8 mouse cellular contexts compared by ENCODE assay signal in genomic region chr17:5057286-5057685, GRCm38 (mm10).
DNase-seq lines count a peak whose midpoint lies in the region; ATAC-seq lines count a peak whose summit lies in the region.
"Had no signal": no experiment of that assay in that cellular context is flagged by ENCODE, and none has a peak within 500 bp of the region (broad histone marks: within the 10 kb centered on the region; RNA-seq: fewer than 3 reads in every experiment).

No protein-coding gene starts in this region.

- 0 out of 2 replicates have a peak, but pooled peaks have one; percentile 16 for ATAC-seq in kidney, embryonic 15.5 days (replicated peaks; ENCODE audit: low FRiP score)
- no peak; the same call in 1 of the 2 replicates for ATAC-seq in embryonic facial prominence, embryonic 11.5 days (replicated peaks; ENCODE audit: insufficient number of reproducible peaks, low FRiP score, low TSS enrichment, low read depth)
- no peak; the same call in 1 of the 2 replicates for ATAC-seq in embryonic facial prominence, embryonic 14.5 days (ENCODE audit: low read depth)
- ATAC-seq in limb, embryonic 15.5 days (ENCODE audit: insufficient number of reproducible peaks, low FRiP score, low TSS enrichment, low read depth), result no peak
- no peak for ATAC-seq in cerebellum, adult (ENCODE audit: insufficient number of reproducible peaks, low FRiP score, low TSS enrichment)

- H3K9me3 ChIP-seq in kidney, embryonic 15.5 days (replicated peaks), result no peaks in the 10 kb centered on the region
- H3K9me3 ChIP-seq in embryonic facial prominence, embryonic 11.5 days (replicated peaks; ENCODE audit: control insufficient read depth, low read length), result no peaks in the 10 kb centered on the region
- no peaks in the 10 kb centered on the region for H3K9me3 ChIP-seq in embryonic facial prominence, embryonic 14.5 days (ENCODE audit: control insufficient read depth, low read length)
- H3K9me3 ChIP-seq in limb, embryonic 15.5 days, result no peaks in the 10 kb centered on the region

- no peaks in the 10 kb centered on the region for H3K36me3 ChIP-seq in kidney, embryonic 15.5 days
- no peaks in the 10 kb centered on the region for H3K36me3 ChIP-seq in embryonic facial prominence, embryonic 11.5 days (replicated peaks; ENCODE audit: control insufficient read depth, insufficient read depth, low read depth, low read length)
- H3K36me3 ChIP-seq in embryonic facial prominence, embryonic 14.5 days (ENCODE audit: control insufficient read depth, insufficient read depth, low read length), result no peaks in the 10 kb centered on the region
- no peaks in the 10 kb centered on the region for H3K36me3 ChIP-seq in limb, embryonic 15.5 days

- H3K9ac ChIP-seq in kidney, embryonic 15.5 days, result no peak overlapping the region
- no peak overlapping the region for H3K9ac ChIP-seq in embryonic facial prominence, embryonic 11.5 days (replicated peaks; ENCODE audit: low read length)
- 0 out of 2 replicates have a peak overlapping the region, but pooled peaks have one; percentile 19 for H3K9ac ChIP-seq in embryonic facial prominence, embryonic 14.5 days (ENCODE audit: low read depth, low read length)
- H3K9ac ChIP-seq in limb, embryonic 15.5 days, result no peak overlapping the region

- no peak for DNase-seq in kidney, adult 9 months
- no peak for DNase-seq in embryonic facial prominence, embryonic 11.5 days (ENCODE audit: low spot score)
- no peak for DNase-seq in embryonic facial prominence, embryonic 14.5 days (ENCODE audit: low spot score)
- DNase-seq in urinary bladder, postnatal 4 days (ENCODE audit: low spot score in 2 of 2), result no peak
- DNase-seq: layer of hippocampus, adult 9-11 months had no signal

- no peak overlapping the region for H3K4me3 ChIP-seq in kidney, embryonic 15.5 days (replicated peaks)
- H3K4me3 ChIP-seq in embryonic facial prominence, embryonic 11.5 days (ENCODE audit: low read depth, low read length), result no peak overlapping the region
- H3K4me3 ChIP-seq in embryonic facial prominence, embryonic 14.5 days (ENCODE audit: low read depth, low read length), result no peak overlapping the region
- H3K4me3 ChIP-seq in limb, embryonic 15.5 days, result no peak overlapping the region

- peak overlapping the region; percentile 79 for H3K27ac ChIP-seq in kidney, embryonic 15.5 days
- H3K27ac ChIP-seq in embryonic facial prominence, embryonic 11.5 days (replicated peaks; ENCODE audit: low read depth, low read length), result 0 out of 2 replicates have a peak overlapping the region, but pooled peaks have one; percentile 6
- H3K27ac ChIP-seq in embryonic facial prominence, embryonic 14.5 days (replicated peaks; ENCODE audit: low read depth, low read length), result peak overlapping the region; percentile 56; the same call in 1 of the 2 replicates
- H3K27ac ChIP-seq in limb, embryonic 15.5 days, result 0 out of 2 replicates have a peak overlapping the region, but pooled peaks have one; percentile 57

- peaks cover 78% of the 10 kb centered on the region for H3K4me1 ChIP-seq in kidney, embryonic 15.5 days
- peaks cover 11% of the 10 kb centered on the region for H3K4me1 ChIP-seq in embryonic facial prominence, embryonic 11.5 days (ENCODE audit: control insufficient read depth, insufficient read depth, low read length)
- H3K4me1 ChIP-seq in embryonic facial prominence, embryonic 14.5 days (ENCODE audit: control insufficient read depth, insufficient read depth, low read length), result peaks cover 44% of the 10 kb centered on the region
- H3K4me1 ChIP-seq in limb, embryonic 15.5 days, result peaks cover 49% of the 10 kb centered on the region

- no peaks in the 10 kb centered on the region for H3K27me3 ChIP-seq in kidney, embryonic 15.5 days
- no peaks in the 10 kb centered on the region for H3K27me3 ChIP-seq in embryonic facial prominence, embryonic 11.5 days (ENCODE audit: control insufficient read depth, insufficient read depth, low read length)
- H3K27me3 ChIP-seq in embryonic facial prominence, embryonic 14.5 days (replicated peaks; ENCODE audit: control insufficient read depth, insufficient read depth, low read length), result no peaks in the 10 kb centered on the region
- H3K27me3 ChIP-seq in limb, embryonic 15.5 days, result no peaks in the 10 kb centered on the region

- peak overlapping the region; percentile 15 for H3K4me2 ChIP-seq in kidney, embryonic 15.5 days
- H3K4me2 ChIP-seq in embryonic facial prominence, embryonic 11.5 days (ENCODE audit: low read depth, low read length), result no peak overlapping the region
- H3K4me2 ChIP-seq in embryonic facial prominence, embryonic 14.5 days (ENCODE audit: low read depth, low read length), result no peak overlapping the region
- no peak overlapping the region for H3K4me2 ChIP-seq in limb, embryonic 15.5 days

- 17% methylated on average over 4 of the region's 4 CpGs for WGBS in kidney, embryonic 15.5 days
- 21% methylated on average over 4 of the region's 4 CpGs for WGBS in embryonic facial prominence, embryonic 11.5 days
- 9% methylated on average over 4 of the region's 4 CpGs for WGBS in embryonic facial prominence, embryonic 14.5 days
- WGBS in limb, embryonic 15.5 days, result 17% methylated on average over 4 of the region's 4 CpGs

Comparison
In these comparisons a context has a peak if more than half of its experiments do, and no peak if none do; other contexts are left out.
1. H3K27ac ChIP-seq: peak in every context shown above with its lines; median percentile 79 in kidney, embryonic 15.5 days; 57 in limb, embryonic 15.5 days; 56 in embryonic facial prominence, embryonic 14.5 days; 6 in embryonic facial prominence, embryonic 11.5 days.